Mouse (Mus musculus) forebrain, embryonic 16.5 days (tissue): ENCODE measurements around the gene Dhodh. TPM values are rescaled to one million over a fixed set of nuclear protein-coding genes. Genes with fewer than 3 reads are reported as not detected.

Experiments used
- ATAC-seq: fragments of 200-750 bp; cut with Nextera tagmentation; 2 replicates; pipeline ENCODE4 v1.8.0; 2017; ENCODE audit warnings: mild to moderate bottlenecking, moderate library complexity
- H3K27ac ChIP-seq: fragments of 300-500 bp; sonication (generic); 2 replicates; pipeline ENCODE4 v1.5.1; 2014; ENCODE audit warnings: low read length, control low read depth
- H3K27me3 ChIP-seq: fragments of 300-500 bp; sonication (generic); replicated peaks from 2 replicates; pipeline ENCODE4 v1.6.1; 2014; ENCODE audit warnings: low read length; ENCODE audit not compliant: control insufficient read depth, insufficient read depth
- H3K36me3 ChIP-seq: fragments of 300-500 bp; sonication (generic); 2 replicates; pipeline ENCODE4 v1.6.1; 2014; ENCODE audit not compliant: control insufficient read depth, insufficient read depth
- H3K4me1 ChIP-seq: fragments of 300-500 bp; sonication (generic); replicated peaks from 2 replicates; pipeline ENCODE4 v1.6.1; 2014; ENCODE audit warnings: low read length; ENCODE audit not compliant: control insufficient read depth, insufficient read depth
- H3K4me2 ChIP-seq: fragments of 300-500 bp; sonication (generic); 2 replicates; pipeline ENCODE4 v1.6.1; 2014; ENCODE audit warnings: mild to moderate bottlenecking, low read length, control low read depth
- H3K4me3 ChIP-seq: fragments of 300-500 bp; sonication (generic); replicated peaks from 2 replicates; pipeline ENCODE4 v1.5.1; 2014; ENCODE audit warnings: mild to moderate bottlenecking, low read length, control low read depth
- H3K9ac ChIP-seq: fragments of 300-500 bp; sonication (generic); replicated peaks from 2 replicates; pipeline ENCODE4 v1.6.1; 2014; ENCODE audit warnings: low read depth, low read length, control low read depth
- H3K9me3 ChIP-seq: fragments of 300-500 bp; sonication (generic); 2 replicates; pipeline ENCODE4 v1.6.1; 2016; ENCODE audit warnings: low read length; ENCODE audit not compliant: control insufficient read depth
- WGBS: fragments of 180-500 bp; shearing (Covaris S2); extraction: QIAGEN DNeasy Blood & Tissue Kit; methylation state at CpG from one replicate; pipeline ENCODE4 v1.1.7; 2014; 5-methylcytosine and 5-hydroxymethylcytosine counted together
- polyA plus RNA-seq: library from polyadenylated mRNA; unstranded; fragments of >200 nt; fragmentation: Nextera tagmentation; extraction: Ambion mirVana; gene quantifications from 2 replicates; pipeline ENCODE4 v1.2.1, GENCODE M21; 2015

Dhodh gene
- polyA plus RNA-seq, 1 experiment from 2014 or later = 35.5 TPM

DNA sequence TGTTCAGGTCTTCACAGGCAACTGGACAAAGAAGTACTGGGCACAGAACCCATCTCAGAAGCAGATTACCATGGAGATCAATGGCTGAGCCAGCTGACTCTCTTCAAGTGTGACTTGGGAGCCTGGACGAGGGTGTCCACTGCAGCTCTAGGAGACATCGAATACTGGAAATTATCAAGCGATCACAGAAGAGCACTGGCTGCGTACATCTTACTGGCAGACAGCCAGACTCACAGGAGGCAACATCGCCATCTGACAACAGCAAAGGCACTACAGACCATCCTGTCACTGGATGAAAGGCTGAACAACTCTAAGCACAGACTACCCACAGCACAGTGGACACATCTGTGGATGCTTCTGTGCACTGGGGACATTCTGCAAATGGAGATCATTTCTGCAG is 16.3 kb downstream of the Dhodh start:
- H3K9me3 ChIP-seq = no peaks in the 10 kb centered on the region
- no peaks in the 10 kb centered on the region for H3K4me1 ChIP-seq
- H3K27me3 ChIP-seq = no peaks in the 10 kb centered on the region
- no peak overlapping the region for H3K27ac ChIP-seq
- no peak overlapping the region for H3K4me3 ChIP-seq
- ATAC-seq = no peak
- H3K36me3 ChIP-seq = no peaks in the 10 kb centered on the region
- no peak overlapping the region for H3K9ac ChIP-seq
- H3K4me2 ChIP-seq = no peak overlapping the region
- WGBS = 84% methylated on average over 5 of the region's 5 CpGs

DNA sequence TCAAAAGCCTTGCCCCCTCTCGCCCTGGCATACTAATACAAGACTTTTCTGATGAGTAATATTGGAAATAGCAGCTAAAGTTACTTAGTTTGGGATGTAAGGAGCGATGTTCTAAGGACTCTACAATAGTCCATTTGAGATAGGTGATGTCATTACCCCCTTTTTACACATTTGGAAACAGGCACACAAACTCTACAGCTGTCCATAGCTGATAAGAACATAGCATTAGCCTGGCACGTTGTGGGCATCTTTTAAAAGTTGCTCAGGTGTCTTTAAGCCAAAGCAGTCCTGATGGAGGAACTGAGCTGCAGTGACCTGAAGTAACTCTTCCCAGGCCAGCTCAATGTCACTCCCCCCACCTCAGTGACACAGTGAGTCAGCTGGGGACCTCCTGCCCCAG is 17.1 kb downstream of the Dhodh start:
- Histone ChIP-seq H3K4me2 (no peak overlapping the region), H3K9me3 (no peaks in the 10 kb centered on the region), H3K27ac (no peak overlapping the region), H3K27me3 (no peaks in the 10 kb centered on the region), H3K9ac (no peak overlapping the region), H3K4me1 (no peaks in the 10 kb centered on the region), H3K36me3 (no peaks in the 10 kb centered on the region), H3K4me3 (no peak overlapping the region)
- ATAC-seq = no peak
- WGBS = 86% methylated on average over 3 of the region's 3 CpGs

DNA sequence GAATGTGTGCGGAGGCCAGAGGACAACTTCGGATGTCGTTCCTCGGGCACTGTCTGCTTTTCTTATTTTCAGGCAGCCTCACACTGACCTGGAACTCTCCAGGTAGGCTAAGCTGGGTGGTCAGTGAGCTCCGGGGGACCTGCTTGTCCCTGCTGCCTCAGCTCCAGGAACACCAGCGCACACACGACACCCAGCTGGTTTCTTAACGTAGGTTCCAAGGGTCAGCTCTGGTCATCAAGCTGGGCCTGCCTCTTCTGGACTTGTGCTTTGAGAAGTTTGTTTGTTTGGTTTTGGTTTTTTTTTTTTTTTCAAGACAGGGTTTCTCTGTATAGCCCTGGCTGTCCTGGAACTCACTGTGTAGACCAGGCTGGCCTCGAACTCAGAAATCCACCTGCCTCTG is 17.6 kb downstream of the Dhodh start:
- Histone ChIP-seq H3K27ac (no peak overlapping the region), H3K27me3 (no peaks in the 10 kb centered on the region), H3K9me3 (no peaks in the 10 kb centered on the region), H3K36me3 (no peaks in the 10 kb centered on the region), H3K4me2 (no peak overlapping the region), H3K4me1 (no peaks in the 10 kb centered on the region), H3K9ac (no peak overlapping the region), H3K4me3 (no peak overlapping the region)
- 90% methylated on average over 9 of the region's 9 CpGs for WGBS
- ATAC-seq = no peak

DNA sequence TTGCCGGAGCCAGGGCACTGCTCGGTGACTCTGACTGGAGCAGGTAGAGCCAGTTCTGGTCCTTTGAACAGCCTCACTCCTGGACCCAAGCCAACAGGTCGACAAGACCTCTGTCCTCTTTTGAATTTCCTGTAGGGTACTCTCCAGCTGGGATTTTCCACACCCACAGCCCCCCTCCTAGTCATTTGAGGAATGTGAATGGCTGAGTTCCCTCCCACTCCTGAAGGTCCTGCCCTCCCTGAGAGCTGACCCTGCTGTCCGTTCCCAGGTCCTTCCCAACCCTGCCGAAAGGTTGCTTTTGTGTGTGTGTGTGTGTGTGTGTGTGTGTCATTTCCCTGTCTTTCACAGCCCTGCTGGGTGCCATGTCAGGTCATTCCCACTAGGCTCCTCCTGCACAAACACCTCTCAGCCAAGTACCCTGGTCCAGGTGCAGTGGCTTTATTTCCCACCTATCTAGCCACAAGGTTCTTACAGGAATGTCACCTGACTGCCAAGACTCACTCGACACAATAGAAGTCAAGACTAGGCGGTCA is 21.4 kb downstream of the Dhodh start:
- Histone ChIP-seq H3K9ac (no peak overlapping the region), H3K9me3 (peaks cover 6% of the 10 kb centered on the region), H3K4me1 (no peaks in the 10 kb centered on the region), H3K27me3 (no peaks in the 10 kb centered on the region), H3K4me2 (no peak overlapping the region), H3K27ac (no peak overlapping the region), H3K4me3 (no peak overlapping the region), H3K36me3 (no peaks in the 10 kb centered on the region)
- no peak for ATAC-seq
- 63% methylated on average over 7 of the region's 7 CpGs for WGBS

DNA sequence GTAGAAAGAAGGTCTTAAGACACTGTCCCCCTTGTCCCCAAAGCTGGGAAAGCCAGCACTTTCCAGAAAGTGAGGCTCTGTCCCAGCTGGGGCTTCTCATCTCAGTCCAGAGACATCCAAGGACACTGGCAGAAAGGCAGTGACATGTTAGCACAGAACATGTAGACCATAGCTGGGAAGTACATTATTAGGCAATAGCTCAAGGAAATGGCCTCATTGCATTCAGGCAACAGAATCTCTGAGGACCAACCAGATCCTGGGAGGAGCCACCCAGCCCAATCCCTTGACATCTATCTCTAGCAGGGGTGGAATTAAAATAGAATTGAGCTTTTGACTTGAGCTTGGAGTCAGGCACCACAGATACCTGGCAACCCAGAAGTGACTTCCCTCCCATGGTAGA is 22.8 kb downstream of the Dhodh start:
- H3K27ac ChIP-seq = no peak overlapping the region
- H3K27me3 ChIP-seq = no peaks in the 10 kb centered on the region
- peaks cover 6% of the 10 kb centered on the region for H3K9me3 ChIP-seq
- H3K4me2 ChIP-seq = no peak overlapping the region
- no peaks in the 10 kb centered on the region for H3K36me3 ChIP-seq
- H3K9ac ChIP-seq = no peak overlapping the region
- no peaks in the 10 kb centered on the region for H3K4me1 ChIP-seq
- no peak overlapping the region for H3K4me3 ChIP-seq
- no peak for ATAC-seq

DNA sequence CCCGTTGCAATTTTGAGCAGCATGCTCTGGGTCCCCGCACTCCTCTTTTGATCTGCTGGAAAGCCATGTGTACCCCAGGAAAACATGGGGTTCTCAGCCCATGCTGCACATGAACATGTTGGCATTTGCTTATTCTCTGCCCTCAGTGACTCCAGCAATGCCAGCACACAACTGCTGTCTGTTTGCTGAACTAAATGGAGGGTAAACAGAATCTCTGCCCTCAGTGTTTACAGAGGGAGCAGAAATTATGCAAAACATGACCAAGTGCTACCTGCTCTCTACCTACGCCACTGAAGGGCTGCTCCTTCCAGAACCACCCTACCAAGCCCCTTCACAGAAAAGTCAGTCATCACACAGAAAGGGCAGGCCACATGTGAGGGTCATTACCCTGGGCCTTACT is 23.6 kb downstream of the Dhodh start:
- no peaks in the 10 kb centered on the region for H3K4me1 ChIP-seq
- H3K4me3 ChIP-seq = no peak overlapping the region
- no peaks in the 10 kb centered on the region for H3K36me3 ChIP-seq
- no peak overlapping the region for H3K9ac ChIP-seq
- no peaks in the 10 kb centered on the region for H3K27me3 ChIP-seq
- 89% methylated on average over 3 of the region's 3 CpGs for WGBS
- no peak overlapping the region for H3K4me2 ChIP-seq
- no peak overlapping the region for H3K27ac ChIP-seq
- ATAC-seq = no peak
- H3K9me3 ChIP-seq = peaks cover 6% of the 10 kb centered on the region

DNA sequence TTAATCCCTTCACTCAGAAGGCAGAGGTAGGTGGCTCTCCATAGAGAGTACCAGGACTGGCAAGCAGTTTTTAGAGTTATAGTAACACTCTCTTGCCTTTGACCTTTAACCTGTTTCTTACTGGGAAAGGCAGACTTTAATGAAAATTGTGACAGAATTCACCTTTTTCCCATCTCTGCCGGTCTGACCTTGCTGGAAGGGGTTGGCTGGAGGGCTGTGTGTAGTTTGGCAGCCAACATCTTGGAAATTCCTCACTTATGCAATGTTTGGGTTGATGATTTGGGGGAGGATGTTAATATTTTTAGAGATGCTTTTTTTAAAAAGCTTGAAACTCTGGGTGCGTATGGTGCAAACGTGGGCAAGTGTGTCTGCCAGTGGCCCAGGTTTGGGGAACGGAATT is 24.2 kb downstream of the Dhodh start:
- H3K36me3 ChIP-seq = no peaks in the 10 kb centered on the region
- H3K27me3 ChIP-seq = no peaks in the 10 kb centered on the region
- no peaks in the 10 kb centered on the region for H3K4me1 ChIP-seq
- WGBS = 91% methylated on average over 4 of the region's 4 CpGs
- H3K4me3 ChIP-seq = no peak overlapping the region
- no peak overlapping the region for H3K27ac ChIP-seq
- no peak for ATAC-seq
- H3K9me3 ChIP-seq = peaks cover 6% of the 10 kb centered on the region
- H3K4me2 ChIP-seq = no peak overlapping the region
- no peak overlapping the region for H3K9ac ChIP-seq

DNA sequence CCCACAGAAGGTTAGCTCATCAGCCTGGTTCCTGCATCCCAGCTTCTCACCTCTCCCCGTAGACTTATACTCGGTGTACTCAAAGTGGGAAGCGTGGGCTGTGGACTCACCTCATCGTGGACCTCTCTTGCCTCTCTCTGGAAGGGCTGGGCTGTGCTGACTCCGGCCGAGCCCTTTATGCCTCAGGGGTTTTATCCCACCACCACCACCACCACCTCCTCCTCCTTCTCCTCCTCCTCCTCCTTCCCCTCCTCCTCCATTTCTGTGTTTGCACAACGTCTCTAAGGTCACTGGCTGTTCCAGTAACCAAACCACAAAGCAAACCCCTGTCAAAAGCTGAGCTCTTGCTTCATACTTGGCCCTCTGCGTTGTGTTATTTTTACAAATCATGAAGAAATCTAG is 29.6 kb downstream of the Dhodh start, which contains the start of gene Hp:
TSS of gene Hp (minus strand) at position 273 of the 402 bp plus-strand sequence.
- H3K4me3 ChIP-seq = no peak within 1 kb of the TSS
- no peak within 1 kb of the TSS for H3K27ac ChIP-seq
- no peak within 1 kb of the TSS for H3K4me2 ChIP-seq
- WGBS = 74% methylated on average over 8 of the region's 8 CpGs
- H3K36me3 ChIP-seq = no peaks in the 10 kb centered on the region
- H3K9me3 ChIP-seq = peaks cover 2% of the 10 kb centered on the region; the same call in 1 of the 2 replicates
- no peaks in the 10 kb centered on the region for H3K4me1 ChIP-seq
- no peak for ATAC-seq
- H3K27me3 ChIP-seq = no peaks in the 10 kb centered on the region
- no peak within 1 kb of the TSS for H3K9ac ChIP-seq

DNA sequence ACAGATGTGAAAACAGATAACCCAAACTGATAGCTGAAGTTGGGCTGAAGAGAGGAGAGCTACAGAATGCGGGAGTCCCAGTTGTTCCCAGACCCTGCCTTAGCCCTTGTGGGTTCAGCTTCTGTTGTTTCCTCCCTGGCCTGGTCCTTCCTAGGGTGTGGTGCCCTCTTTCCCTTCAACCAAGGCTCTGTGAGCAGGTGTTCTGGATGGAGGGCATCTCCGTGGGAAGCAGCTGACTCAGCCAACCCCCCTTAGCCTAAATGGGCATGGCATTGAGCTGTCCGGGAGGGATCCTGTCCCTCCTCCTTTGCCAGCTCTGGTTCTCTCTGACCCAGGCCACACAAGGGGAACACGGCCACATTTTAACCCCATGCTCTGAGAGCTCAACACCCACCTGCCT is 32.2 kb downstream of the Dhodh start:
- H3K4me1 ChIP-seq = no peaks in the 10 kb centered on the region
- ATAC-seq = no peak
- H3K27ac ChIP-seq = no peak overlapping the region
- no peaks in the 10 kb centered on the region for H3K9me3 ChIP-seq
- no peak overlapping the region for H3K4me3 ChIP-seq
- H3K36me3 ChIP-seq = no peaks in the 10 kb centered on the region
- no peak overlapping the region for H3K9ac ChIP-seq
- WGBS = 78% methylated on average over 4 of the region's 4 CpGs
- no peak overlapping the region for H3K4me2 ChIP-seq
- H3K27me3 ChIP-seq = no peaks in the 10 kb centered on the region

DNA sequence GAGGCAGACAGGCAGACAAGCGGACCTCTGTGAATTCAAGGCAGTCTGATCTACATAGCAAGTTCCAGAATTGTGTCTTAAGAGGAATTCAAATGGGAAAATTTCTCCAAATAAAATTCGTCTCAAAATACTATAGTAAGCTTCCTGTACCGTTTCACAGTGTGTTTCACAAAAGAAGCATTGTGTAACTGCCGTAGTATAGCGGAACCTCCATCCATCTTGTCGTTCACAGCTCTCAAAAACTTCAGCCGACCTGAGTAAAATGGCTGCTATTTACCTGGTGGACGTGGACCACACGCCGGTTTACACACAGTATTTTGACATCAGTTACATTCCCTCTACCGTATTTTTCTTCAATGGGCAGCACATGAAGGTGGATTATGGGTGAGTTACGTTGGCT is 37.3 kb downstream of the Dhodh start:
- Histone ChIP-seq H3K4me3 (no peak overlapping the region), H3K4me2 (no peak overlapping the region), H3K27me3 (no peaks in the 10 kb centered on the region), H3K9me3 (no peaks in the 10 kb centered on the region), H3K27ac (no peak overlapping the region), H3K4me1 (peaks cover 7% of the 10 kb centered on the region), H3K9ac (no peak overlapping the region), H3K36me3 (no peaks in the 10 kb centered on the region)
- WGBS = 90% methylated on average over 12 of the region's 12 CpGs
- no peak for ATAC-seq
